Mouse (Mus musculus): ENCODE data around the gene Exoc7.

DNA sequence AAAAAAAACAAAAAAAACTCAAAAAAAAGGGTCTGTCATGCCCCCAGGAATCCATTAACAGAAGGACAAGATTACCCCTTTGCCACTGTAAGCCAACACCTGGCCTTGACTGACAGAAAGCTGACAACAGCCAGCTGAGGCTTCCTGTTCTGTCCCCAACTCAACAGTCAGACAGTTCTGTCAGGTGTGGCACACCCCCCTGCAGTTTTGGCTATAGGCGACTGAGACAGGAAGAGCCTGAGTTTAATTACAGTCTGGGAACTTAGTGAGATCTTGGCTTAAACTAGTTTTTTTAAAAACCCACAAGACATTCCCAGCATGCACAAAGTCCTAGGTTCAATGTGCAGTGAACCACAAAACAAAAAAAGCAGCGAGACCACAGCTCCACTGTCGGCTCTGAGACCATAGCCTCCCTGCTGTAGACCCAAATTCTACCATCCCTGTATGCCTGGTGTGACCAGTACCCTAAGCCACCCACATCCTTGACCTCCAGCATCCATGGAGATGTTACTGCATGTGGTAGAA, 53.9 kb downstream of the Exoc7 start:
- TF ChIP-seq POLR2A (IDR thresholded peaks at IDR 0.05; ENCODE audit: low read depth, low read length) (no peak), CTCF (IDR thresholded peaks at IDR 0.05; ENCODE audit: extremely low read depth, insufficient read depth, insufficient read length, insufficient replicate concordance) (no peak)
